Mouse (Mus musculus) 3T3-L1 (cell line): ENCODE measurements around the gene Rnf166.

ENCODE experiments used
- DNase-seq: peaks from one replicate; pipeline ENCODE4 v3.0.0-alpha.2; 2015; ENCODE audit warnings: low read depth, low spot score

Rnf166 gene

GRCm38 (mm10) chr8:122475580-122476320, at the start of gene Rnf166, which contains the start of gene Ctu2:
Rnf166 (minus strand) TSS chr8:122476064.
Ctu2 (plus strand) TSS chr8:122476143.
- DNase-seq: peak; percentile 77

- no peak for DNase-seq
Observed at GRCm38 (mm10) chr8:122525004-122525403, 49.1 kb upstream of the Rnf166 start.

GRCm38 (mm10) chr8:122524506-122524905, 48.6 kb upstream of the Rnf166 start:
- peak; percentile 15 for DNase-seq

- no peak for DNase-seq
Observed at GRCm38 (mm10) chr8:122523652-122524360, 47.9 kb upstream of the Rnf166 start.

- no peak for DNase-seq
Observed at GRCm38 (mm10) chr8:122522796-122523651, 47.2 kb upstream of the Rnf166 start.

GRCm38 (mm10) chr8:122520611-122521010, 44.7 kb upstream of the Rnf166 start:
- no peak for DNase-seq

- DNase-seq: no peak
Observed at GRCm38 (mm10) chr8:122517541-122518190, 41.8 kb upstream of the Rnf166 start.

- no peak for DNase-seq
Observed at GRCm38 (mm10) chr8:122515699-122516098, 39.8 kb upstream of the Rnf166 start.

GRCm38 (mm10) chr8:122512392-122512791, 36.5 kb upstream of the Rnf166 start:
- DNase-seq: no peak

GRCm38 (mm10) chr8:122511552-122511951, 35.7 kb upstream of the Rnf166 start:
- no peak for DNase-seq

GRCm38 (mm10) chr8:122500856-122501255, 25.0 kb upstream of the Rnf166 start:
- DNase-seq: peak; percentile 88

GRCm38 (mm10) chr8:122497912-122498311, 22.0 kb upstream of the Rnf166 start:
- DNase-seq: no peak

- DNase-seq: no peak
Observed at GRCm38 (mm10) chr8:122497016-122497734, 21.3 kb upstream of the Rnf166 start.

GRCm38 (mm10) chr8:122488387-122488786, 12.5 kb upstream of the Rnf166 start:
- no peak for DNase-seq

- no peak for DNase-seq
Observed at GRCm38 (mm10) chr8:122484831-122485230, 9.0 kb upstream of the Rnf166 start.

GRCm38 (mm10) chr8:122483877-122484276, 8.0 kb upstream of the Rnf166 start:
- peak; percentile 25 for DNase-seq

- DNase-seq: no peak
Observed at GRCm38 (mm10) chr8:122482448-122482847, 6.6 kb upstream of the Rnf166 start.

GRCm38 (mm10) chr8:122474951-122475560, 808 bp downstream of the Rnf166 start:
- DNase-seq: peak; percentile 70

GRCm38 (mm10) chr8:122473911-122474421, 1.9 kb downstream of the Rnf166 start:
- DNase-seq: no peak

GRCm38 (mm10) chr8:122470691-122471090, 5.2 kb downstream of the Rnf166 start:
- no peak for DNase-seq
